Mouse (Mus musculus) heart, embryonic 12.5 days (tissue): Measurements from ENCODE around the gene Cox10. TPM values are rescaled to one million over a fixed set of nuclear protein-coding genes. Genes with fewer than 3 reads are reported as not detected.

ENCODE experiments used
- ATAC-seq: fragments of 200-750 bp; cut with Nextera tagmentation; 2 replicates; pipeline ENCODE4 v1.8.0; 2017; ENCODE audit warnings: moderate TSS enrichment, moderate library complexity; ENCODE audit not compliant: insufficient number of reproducible peaks, low FRiP score
- H3K27ac ChIP-seq: fragments of 300-500 bp; sonication (generic); 2 replicates; pipeline ENCODE4 v1.5.1; 2016; ENCODE audit warnings: mild to moderate bottlenecking, moderate library complexity; ENCODE audit not compliant: poor library complexity, severe bottlenecking
- H3K27me3 ChIP-seq: fragments of 300-500 bp; sonication (generic); replicated peaks from 2 replicates; pipeline ENCODE4 v1.6.1; 2016; ENCODE audit warnings: mild to moderate bottlenecking, moderate library complexity
- H3K36me3 ChIP-seq: fragments of 300-500 bp; sonication (generic); 2 replicates; pipeline ENCODE4 v1.6.1; 2016; ENCODE audit warnings: mild to moderate bottlenecking, moderate library complexity
- H3K4me1 ChIP-seq: fragments of 300-500 bp; sonication (generic); replicated peaks from 2 replicates; pipeline ENCODE4 v1.6.1; 2016; ENCODE audit warnings: mild to moderate bottlenecking
- H3K4me2 ChIP-seq: fragments of 300-500 bp; sonication (generic); 2 replicates; pipeline ENCODE4 v1.6.1; 2016; ENCODE audit warnings: mild to moderate bottlenecking, moderate library complexity
- H3K4me3 ChIP-seq: fragments of 300-500 bp; sonication (generic); 2 replicates; pipeline ENCODE4 v1.5.1; 2016; ENCODE audit warnings: mild to moderate bottlenecking
- H3K9ac ChIP-seq: fragments of 300-500 bp; sonication (generic); 2 replicates; pipeline ENCODE4 v1.6.1; 2016; ENCODE audit warnings: mild to moderate bottlenecking, moderate library complexity
- H3K9me3 ChIP-seq: fragments of 300-500 bp; sonication (generic); replicated peaks from 2 replicates; pipeline ENCODE4 v1.6.1; 2016; ENCODE audit warnings: mild to moderate bottlenecking, moderate library complexity
- WGBS: fragments of 180-500 bp; shearing (Covaris S2); methylation state at CpG from one replicate; pipeline ENCODE4 v1.1.7; 2016; 5-methylcytosine and 5-hydroxymethylcytosine counted together
- polyA plus RNA-seq: library from polyadenylated mRNA; unstranded; fragments of >200 nt; fragmentation: Nextera tagmentation; extraction: Ambion mirVana; gene quantifications from 2 replicates; pipeline ENCODE4 v1.2.1, GENCODE M21; 2016

Gene Cox10
- polyA plus RNA-seq, 1 experiment from 2014 or later, result 32.3 TPM

GRCm38 (mm10) chr11:63925161-63925582 lies 154.1 kb downstream of the Cox10 start:
- no peak for ATAC-seq
- Histone ChIP-seq H3K27ac (no peak overlapping the region), H3K27me3 (peaks cover 33% of the 10 kb centered on the region), H3K4me2 (peak overlapping the region; percentile 99), H3K4me3 (peak overlapping the region; percentile 48), H3K9ac (no peak overlapping the region), H3K36me3 (no peaks in the 10 kb centered on the region), H3K9me3 (no peaks in the 10 kb centered on the region), H3K4me1 (peaks cover 23% of the 10 kb centered on the region)
- under 1% methylated on average over 31 of the region's 31 CpGs for WGBS

GRCm38 (mm10) chr11:63924286-63924930 lies 154.9 kb downstream of the Cox10 start:
- WGBS, result 6% methylated on average over 26 of the region's 26 CpGs
- Histone ChIP-seq H3K4me1 (peaks cover 30% of the 10 kb centered on the region), H3K27me3 (peaks cover 33% of the 10 kb centered on the region), H3K4me2 (peak overlapping the region; percentile 99), H3K9ac (no peak overlapping the region), H3K27ac (no peak overlapping the region), H3K9me3 (no peaks in the 10 kb centered on the region), H3K4me3 (peak overlapping the region; percentile 65), H3K36me3 (no peaks in the 10 kb centered on the region)
- no peak for ATAC-seq

DNA sequence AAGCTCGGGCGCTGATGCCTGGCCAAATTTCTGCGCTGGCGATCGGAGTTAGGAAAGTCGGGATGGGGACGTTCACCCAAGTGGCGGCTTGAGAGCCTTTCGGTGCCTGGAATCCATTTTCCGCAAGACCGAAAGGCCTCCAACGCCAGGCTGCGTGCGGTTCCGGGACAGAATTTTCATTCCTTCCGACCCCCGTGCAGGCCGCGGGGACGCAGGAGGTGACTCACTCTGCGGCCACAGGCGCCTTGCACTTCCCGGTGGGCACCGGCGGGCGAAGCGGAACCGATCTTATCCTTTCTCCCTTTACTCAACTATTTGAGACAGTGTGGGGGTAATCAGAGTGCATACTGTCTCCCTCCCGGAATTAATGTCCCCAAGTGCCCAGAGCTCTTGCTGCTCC lies 155.9 kb downstream of the Cox10 start:
- Histone ChIP-seq H3K9me3 (no peaks in the 10 kb centered on the region), H3K4me1 (peaks cover 34% of the 10 kb centered on the region), H3K27me3 (peaks cover 40% of the 10 kb centered on the region), H3K4me3 (peak overlapping the region; percentile 65), H3K27ac (no peak overlapping the region), H3K9ac (peak overlapping the region; percentile 52; the same call in 1 of the 2 replicates), H3K4me2 (peak overlapping the region; percentile 99), H3K36me3 (no peaks in the 10 kb centered on the region)
- WGBS, result under 1% methylated on average over 29 of the region's 29 CpGs
- ATAC-seq, result no peak

DNA sequence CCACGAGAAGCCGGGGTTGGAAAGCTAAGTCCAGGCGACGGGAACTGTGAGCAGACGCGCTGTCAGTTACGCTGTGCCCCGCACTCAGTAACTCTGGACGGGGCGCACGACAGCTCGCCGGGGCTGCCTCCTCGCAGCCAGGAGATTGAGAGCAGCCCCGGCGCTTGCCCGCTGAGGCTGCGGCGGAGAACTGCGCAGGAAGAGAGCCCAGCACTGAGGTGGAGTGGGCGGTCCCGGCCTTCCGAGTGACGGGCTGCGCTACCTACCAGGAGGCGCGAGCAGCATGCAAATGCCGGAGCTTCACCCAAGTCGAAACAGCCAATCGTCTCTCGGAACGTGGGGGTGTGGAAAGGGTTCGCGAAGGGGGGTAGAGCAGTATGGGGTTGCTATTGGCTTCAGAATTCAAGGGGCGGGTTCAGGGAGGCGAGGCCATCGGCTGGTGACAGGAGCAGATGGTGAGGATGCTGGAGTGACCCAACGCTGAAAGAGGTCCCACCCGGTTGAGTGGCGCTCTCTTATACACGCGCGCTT lies 157.1 kb downstream of the Cox10 start, which contains the start of gene Hs3st3b1:
Hs3st3b1 (minus strand) TSS at position 200 of the 531 bp plus-strand sequence.
- Histone ChIP-seq H3K27ac (no peak within 1 kb of the TSS), H3K27me3 (peaks cover 43% of the 10 kb centered on the region), H3K36me3 (no peaks in the 10 kb centered on the region), H3K9ac (peak within 1 kb of the TSS; percentile 78), H3K4me2 (peak within 1 kb of the TSS; percentile 99), H3K4me1 (peaks cover 41% of the 10 kb centered on the region), H3K4me3 (peak within 1 kb of the TSS; percentile 65), H3K9me3 (no peaks in the 10 kb centered on the region)
- peak; percentile 91 for ATAC-seq
- WGBS, result under 1% methylated on average over 43 of the region's 43 CpGs

GRCm38 (mm10) chr11:63921044-63921951 lies 158.0 kb downstream of the Cox10 start:
- Histone ChIP-seq H3K27ac (no peak overlapping the region), H3K4me2 (peak overlapping the region; percentile 99), H3K4me3 (peak overlapping the region; percentile 65), H3K9ac (peak overlapping the region; percentile 78), H3K27me3 (peaks cover 40% of the 10 kb centered on the region), H3K36me3 (no peaks in the 10 kb centered on the region), H3K4me1 (peaks cover 41% of the 10 kb centered on the region), H3K9me3 (no peaks in the 10 kb centered on the region)
- WGBS, result under 1% methylated on average over 80 of the region's 80 CpGs
- ATAC-seq, result no peak

DNA sequence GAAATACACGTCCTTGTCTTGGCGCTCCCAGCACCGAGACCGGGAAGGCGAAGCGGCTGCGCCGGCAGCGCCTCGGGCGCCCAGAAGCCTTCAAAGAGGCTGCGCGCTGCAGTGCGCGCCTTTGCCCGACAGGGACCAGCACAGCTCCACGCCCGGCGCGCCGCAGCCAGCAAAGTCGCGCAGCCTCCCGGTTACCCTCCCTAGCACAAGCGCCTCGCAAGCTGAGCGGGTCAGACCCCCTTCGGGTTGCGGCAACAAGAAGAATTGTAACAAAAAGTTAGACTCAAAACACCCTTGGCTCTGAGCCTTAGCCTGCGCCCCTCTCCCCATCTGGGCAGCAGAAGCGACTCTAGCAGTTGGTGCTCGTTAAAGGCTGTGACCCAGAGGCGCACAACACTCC lies 158.7 kb downstream of the Cox10 start:
- Histone ChIP-seq H3K4me3 (peak overlapping the region; percentile 65), H3K4me2 (peak overlapping the region; percentile 99), H3K27me3 (peaks cover 32% of the 10 kb centered on the region), H3K4me1 (peaks cover 46% of the 10 kb centered on the region), H3K9ac (peak overlapping the region; percentile 78), H3K27ac (no peak overlapping the region), H3K36me3 (no peaks in the 10 kb centered on the region), H3K9me3 (no peaks in the 10 kb centered on the region)
- 0% methylated on average over 33 of the region's 33 CpGs for WGBS
- peak; percentile 43; the same call in 1 of the 2 replicates for ATAC-seq

DNA sequence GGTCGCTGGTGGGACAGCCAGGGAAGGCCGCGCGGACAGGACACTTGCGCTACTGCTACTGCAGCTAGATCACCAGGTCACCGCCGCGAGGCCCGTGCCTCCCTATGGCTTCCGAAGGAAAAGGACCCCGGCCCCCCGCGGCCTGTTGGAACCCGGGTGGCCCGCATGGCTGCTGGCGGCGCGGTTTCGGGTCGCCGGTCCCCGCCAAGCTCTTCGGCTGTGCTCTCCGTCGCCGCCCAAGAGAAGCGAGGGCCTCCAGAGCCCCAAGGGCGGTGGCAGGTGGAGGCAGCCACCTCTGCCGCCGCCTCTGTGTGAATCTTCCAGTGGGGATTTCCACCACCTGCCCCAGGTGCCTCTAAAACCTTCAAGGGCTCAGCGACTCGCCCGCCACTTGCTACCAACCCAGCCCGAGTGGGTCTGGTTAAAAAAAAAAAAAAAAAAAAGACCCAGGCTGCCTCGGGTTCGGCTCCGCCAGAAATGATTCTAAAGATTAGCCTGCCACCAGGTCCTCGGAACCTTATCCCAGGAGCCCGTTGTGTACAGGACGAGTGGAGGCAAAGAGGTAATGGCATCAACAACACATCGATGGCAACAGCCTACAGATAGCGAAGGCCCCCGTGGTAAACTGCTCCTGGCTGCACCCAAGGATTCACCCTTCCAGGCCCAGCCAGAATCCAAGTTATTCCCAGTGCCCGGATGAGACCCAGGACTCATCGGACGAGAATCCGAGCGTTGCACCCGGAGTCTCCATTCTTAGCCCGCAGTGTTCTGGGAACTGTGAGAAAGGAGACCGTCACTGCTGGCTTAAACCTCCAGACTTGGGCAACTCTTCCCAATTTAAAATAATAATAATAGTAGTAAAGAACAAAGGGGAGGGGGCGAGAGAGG lies 159.8 kb downstream of the Cox10 start:
- H3K4me3 ChIP-seq, result peak overlapping the region; percentile 65
- peak overlapping the region; percentile 78 for H3K9ac ChIP-seq
- peaks cover 48% of the 10 kb centered on the region for H3K4me1 ChIP-seq
- 2% methylated on average over 52 of the region's 52 CpGs for WGBS
- no peaks in the 10 kb centered on the region for H3K36me3 ChIP-seq
- no peak overlapping the region for H3K27ac ChIP-seq
- H3K27me3 ChIP-seq, result peaks cover 27% of the 10 kb centered on the region
- H3K4me2 ChIP-seq, result peak overlapping the region; percentile 99
- H3K9me3 ChIP-seq, result no peaks in the 10 kb centered on the region
- no peak for ATAC-seq

- Histone ChIP-seq H3K4me2 (peak overlapping the region; percentile 99), H3K36me3 (no peaks in the 10 kb centered on the region), H3K27ac (no peak overlapping the region), H3K9ac (0 out of 2 replicates have a peak overlapping the region, but pooled peaks have one; percentile 78), H3K4me1 (peaks cover 41% of the 10 kb centered on the region), H3K4me3 (peak overlapping the region; percentile 65), H3K9me3 (no peaks in the 10 kb centered on the region), H3K27me3 (peaks cover 23% of the 10 kb centered on the region)
- no peak for ATAC-seq
- WGBS, result 37% methylated on average over 17 of the region's 17 CpGs
Measured at GRCm38 (mm10) chr11:63918321-63919105, 160.8 kb downstream of the Cox10 start.

DNA sequence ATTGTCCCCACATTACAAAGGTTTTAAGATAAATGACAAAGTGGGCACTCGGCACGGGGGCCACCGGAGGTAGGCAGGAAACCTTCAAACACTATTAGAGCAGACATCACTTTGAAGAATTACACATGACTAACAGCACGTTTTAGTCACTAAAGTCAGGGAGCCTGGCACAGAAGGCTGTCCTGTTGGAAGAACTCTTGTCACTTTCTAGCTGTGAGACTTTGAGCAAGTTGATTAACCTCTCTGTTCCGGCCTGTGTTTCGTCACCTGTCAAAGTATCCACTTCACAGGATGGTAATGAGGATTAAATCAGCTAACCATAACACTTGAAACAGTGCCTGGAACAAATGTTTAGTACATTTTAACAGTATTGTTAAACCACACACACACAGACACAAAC lies 161.7 kb downstream of the Cox10 start:
- H3K9me3 ChIP-seq, result no peaks in the 10 kb centered on the region
- H3K4me1 ChIP-seq, result peaks cover 35% of the 10 kb centered on the region
- no peak overlapping the region for H3K27ac ChIP-seq
- H3K36me3 ChIP-seq, result no peaks in the 10 kb centered on the region
- H3K27me3 ChIP-seq, result peaks cover 22% of the 10 kb centered on the region
- no peak for ATAC-seq
- no peak overlapping the region for H3K4me2 ChIP-seq
- no peak overlapping the region for H3K4me3 ChIP-seq
- 21% methylated on average over 6 of the region's 6 CpGs for WGBS
- H3K9ac ChIP-seq, result no peak overlapping the region

DNA sequence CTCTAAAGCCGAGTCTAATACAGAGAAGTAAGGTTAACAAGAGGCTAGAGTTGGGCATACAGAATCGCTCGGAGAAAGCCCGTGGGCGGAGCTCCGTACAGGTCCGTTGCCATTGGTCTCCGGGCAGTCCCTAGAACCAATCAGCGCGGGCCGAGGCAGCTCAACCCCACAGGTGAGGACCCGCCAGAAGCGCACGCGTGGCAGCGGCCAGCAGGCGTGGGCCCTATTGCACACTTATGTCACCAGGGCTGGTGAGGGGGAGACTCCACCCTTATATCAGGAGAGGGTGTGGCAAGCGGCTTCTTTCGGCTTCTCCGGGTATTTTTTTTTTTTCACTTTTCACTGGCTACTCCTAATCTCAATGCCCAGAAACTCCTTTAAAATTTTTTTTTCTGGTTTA lies 164.9 kb downstream of the Cox10 start:
- 0 out of 2 replicates have a peak overlapping the region, but pooled peaks have one; percentile 19 for H3K27ac ChIP-seq
- H3K36me3 ChIP-seq, result no peaks in the 10 kb centered on the region
- H3K4me1 ChIP-seq, result peaks cover 28% of the 10 kb centered on the region
- 6% methylated on average over 20 of the region's 20 CpGs for WGBS
- H3K4me2 ChIP-seq, result peak overlapping the region; percentile 80
- peaks cover 10% of the 10 kb centered on the region for H3K27me3 ChIP-seq
- peak overlapping the region; percentile 24; the same call in 1 of the 2 replicates for H3K9ac ChIP-seq
- ATAC-seq, result peak; percentile 85
- peak overlapping the region; percentile 44 for H3K4me3 ChIP-seq
- no peaks in the 10 kb centered on the region for H3K9me3 ChIP-seq
